Mouse (Mus musculus) Patski (cell line): ENCODE measurements around the gene Ddx6. TPM values are rescaled to one million over a fixed set of nuclear protein-coding genes. Genes with fewer than 3 reads are reported as not detected.
A peak's percentile ranks its signal among the peaks of the same experiment; 100 is the strongest.

Experiments used
- ATAC-seq: fragments of 100-300 bp; one replicate; pipeline ENCODE4 v1.8.0; 2021
- CTCF ChIA-PET: fragments of 350-600 bp; sonication (Branson Sonifier 250); formaldehyde crosslinking; loops from one replicate; lab custom pipeline; 2022; ENCODE audit warnings: inconsistent platforms; lab: Charles Lee
- POLR2A ChIA-PET: fragments of 350-600 bp; sonication (Branson Sonifier 250); formaldehyde crosslinking; loops from one replicate; lab custom pipeline; 2022; ENCODE audit warnings: antibody characterized with exemption, inconsistent platforms; lab: Charles Lee
- DNase-seq: peaks from one replicate; pipeline ENCODE4 v3.0.0-alpha.2; 2011; ENCODE audit warnings: low read depth, low spot score
- H3K27me3 ChIP-seq: fragments of 371-371 bp; one replicate; pipeline ENCODE4 v1.5.1; 2021
- CTCF ChIP-seq: fragments of 100-300 bp; IDR thresholded peaks from one replicate; pipeline ENCODE4 v1.5.1; 2021
- in situ Hi-C: fragments of 300-500 bp; cut with MboI; formaldehyde crosslinking; loops from 3 replicates; pipeline ENCODE4 v1.11.1; 2018; ENCODE audit warnings: low pct_unique_long_range_greater_than_20kb, mixed read lengths
- polyA plus RNA-seq: library from polyadenylated mRNA; unstranded; gene quantifications from one replicate; pipeline ENCODE4 v1.2.3, GENCODE M21; 2021

The Ddx6 gene
- polyA plus RNA-seq, 1 experiment from 2014 or later, result 95.5 TPM

GRCm38 (mm10) chr9:44593886-44594285 lies 10.8 kb upstream of the Ddx6 start:
- no peak for TF ChIP-seq CTCF
- ChIA-PET CTCF (interaction anchor here (1.3 kb wide), 1 partner anchor 13 kb away, joined by 3 read pairs; no protein-coding TSS in a partner anchor), POLR2A (no interaction called here)
- peaks cover 6% of the 10 kb centered on the region for H3K27me3 ChIP-seq
- DNase-seq (no peak), ATAC-seq (no peak)
- in situ Hi-C loops, result no loop called here

DNA sequence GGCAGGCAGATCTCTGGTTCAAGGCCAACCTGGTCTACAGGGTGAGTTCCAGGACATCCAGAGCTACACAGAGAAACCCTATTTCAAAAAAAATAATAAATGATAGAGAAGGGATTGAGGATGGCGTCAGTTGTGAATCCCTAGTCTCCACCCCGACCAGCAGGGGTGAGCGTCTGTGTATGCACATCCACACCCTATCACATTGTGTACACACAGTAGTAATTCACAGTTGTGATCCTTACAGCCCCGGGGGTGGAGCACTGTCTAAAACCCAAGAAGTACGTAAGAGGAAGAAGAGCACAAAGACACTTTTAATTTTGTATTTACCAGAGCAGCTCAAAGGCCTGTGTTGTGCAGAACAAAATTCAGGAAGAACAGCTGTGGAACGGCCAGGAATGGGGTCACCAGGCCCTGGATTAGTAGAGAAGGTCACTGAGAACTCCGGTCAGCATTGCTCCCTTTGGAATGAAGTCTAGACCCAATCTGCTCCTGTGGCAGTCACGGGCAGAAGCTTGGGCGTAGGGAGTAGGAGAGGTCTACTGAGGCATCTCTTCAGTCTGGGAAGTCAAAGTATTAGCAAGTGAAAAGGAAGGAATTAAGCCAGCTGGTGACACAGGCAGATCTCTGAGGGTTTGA lies 9.7 kb upstream of the Ddx6 start:
- no peak for ATAC-seq
- DNase-seq, result no peak
- in situ Hi-C loops, result loop anchor here (5.0 kb wide), 1 partner anchor 73 kb away; no protein-coding TSS in a partner anchor
- TF ChIP-seq CTCF, result no peak
- H3K27me3 ChIP-seq, result peaks cover 6% of the 10 kb centered on the region
- ChIA-PET POLR2A (no interaction called here), CTCF (interaction anchor here (1.3 kb wide), 1 partner anchor 36 kb away, joined by 3 read pairs; no protein-coding TSS in a partner anchor)

DNA sequence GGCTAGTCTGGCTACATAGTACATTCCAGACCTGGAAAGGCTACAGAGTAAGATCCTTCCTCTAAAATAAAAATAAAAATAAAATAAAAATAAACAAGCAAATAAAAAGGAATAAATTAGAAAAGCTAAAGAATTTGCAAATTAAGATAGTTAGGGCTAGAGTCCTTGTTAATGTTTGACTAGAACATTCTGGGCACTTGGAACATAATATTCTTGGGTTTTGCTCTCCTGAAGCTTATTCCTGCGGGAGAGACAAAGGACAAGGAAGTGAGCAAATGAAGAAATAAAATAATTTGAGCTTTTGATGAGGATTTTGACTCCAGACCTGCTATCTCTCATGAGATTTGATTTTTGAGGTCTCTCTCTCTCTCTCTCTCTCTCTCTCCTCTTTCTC lies 9.2 kb upstream of the Ddx6 start:
- DNase-seq, result no peak
- no peak for ATAC-seq
- peaks cover 6% of the 10 kb centered on the region for H3K27me3 ChIP-seq
- ChIA-PET CTCF (interaction anchor here (1.3 kb wide), 1 partner anchor 37 kb away, joined by 3 read pairs; no protein-coding TSS in a partner anchor), POLR2A (no interaction called here)
- TF ChIP-seq CTCF, result no peak
- in situ Hi-C loops, result loop anchor here (5.0 kb wide), 1 partner anchor 73 kb away; no protein-coding TSS in a partner anchor

GRCm38 (mm10) chr9:44597742-44598141 lies 7.0 kb upstream of the Ddx6 start:
- no peak for TF ChIP-seq CTCF
- peaks cover 6% of the 10 kb centered on the region for H3K27me3 ChIP-seq
- ChIA-PET POLR2A (interaction anchor here (1.0 kb wide), 1 partner anchor 12 kb away, joined by 5 read pairs; no protein-coding TSS in a partner anchor), CTCF (interaction anchor here (1.0 to 1.1 kb wide), 2 partner anchors 16 to 25 kb away, joined by 3 read pairs; no protein-coding TSS in a partner anchor)
- in situ Hi-C loops, result loop anchor here (5.0 kb wide), 1 partner anchor 75 kb away; no protein-coding TSS in a partner anchor
- no peak for DNase-seq
- ATAC-seq, result no peak

GRCm38 (mm10) chr9:44598899-44599495 lies 5.7 kb upstream of the Ddx6 start:
- peak; percentile 75 for DNase-seq
- ChIA-PET POLR2A (no interaction called here), CTCF (interaction anchor here (1.1 kb wide), 1 partner anchor 17 kb away, joined by 3 read pairs; no protein-coding TSS in a partner anchor)
- ATAC-seq, result peak; percentile 73
- H3K27me3 ChIP-seq, result no peaks in the 10 kb centered on the region
- no peak for TF ChIP-seq CTCF
- in situ Hi-C loops, result loop anchor here (5.0 kb wide), 1 partner anchor 77 kb away; no protein-coding TSS in a partner anchor

GRCm38 (mm10) chr9:44599616-44600015 lies 5.1 kb upstream of the Ddx6 start:
- no peak for DNase-seq
- ATAC-seq, result no peak
- ChIA-PET POLR2A (no interaction called here), CTCF (no interaction called here)
- in situ Hi-C loops, result loop anchor here (5.0 kb wide), 1 partner anchor 77 kb away; no protein-coding TSS in a partner anchor
- H3K27me3 ChIP-seq, result no peaks in the 10 kb centered on the region
- no peak for TF ChIP-seq CTCF

GRCm38 (mm10) chr9:44600801-44601200 lies 3.9 kb upstream of the Ddx6 start:
- ChIA-PET POLR2A (no interaction called here), CTCF (no interaction called here)
- no peak for DNase-seq
- no peak for ATAC-seq
- no peak for TF ChIP-seq CTCF
- in situ Hi-C loops, result no loop called here
- no peaks in the 10 kb centered on the region for H3K27me3 ChIP-seq

- ATAC-seq, result no peak
- CTCF ChIA-PET, result interaction anchor here (0.9 kb wide), 1 partner anchor 93 kb away, joined by 3 read pairs; no protein-coding TSS in a partner anchor
- no peaks in the 10 kb centered on the region for H3K27me3 ChIP-seq
- no peak for TF ChIP-seq CTCF
- no peak for DNase-seq
- POLR2A ChIA-PET, result interaction anchor here (0.6 to 1.9 kb wide), 5 partner anchors 37 to 633 kb away, joined by 3 to 6 read pairs (median 3); no protein-coding TSS in a partner anchor
- in situ Hi-C loops, result no loop called here
These were observed 1.9 kb upstream of the Ddx6 start for GRCm38 (mm10) chr9:44602766-44603165.

DNA sequence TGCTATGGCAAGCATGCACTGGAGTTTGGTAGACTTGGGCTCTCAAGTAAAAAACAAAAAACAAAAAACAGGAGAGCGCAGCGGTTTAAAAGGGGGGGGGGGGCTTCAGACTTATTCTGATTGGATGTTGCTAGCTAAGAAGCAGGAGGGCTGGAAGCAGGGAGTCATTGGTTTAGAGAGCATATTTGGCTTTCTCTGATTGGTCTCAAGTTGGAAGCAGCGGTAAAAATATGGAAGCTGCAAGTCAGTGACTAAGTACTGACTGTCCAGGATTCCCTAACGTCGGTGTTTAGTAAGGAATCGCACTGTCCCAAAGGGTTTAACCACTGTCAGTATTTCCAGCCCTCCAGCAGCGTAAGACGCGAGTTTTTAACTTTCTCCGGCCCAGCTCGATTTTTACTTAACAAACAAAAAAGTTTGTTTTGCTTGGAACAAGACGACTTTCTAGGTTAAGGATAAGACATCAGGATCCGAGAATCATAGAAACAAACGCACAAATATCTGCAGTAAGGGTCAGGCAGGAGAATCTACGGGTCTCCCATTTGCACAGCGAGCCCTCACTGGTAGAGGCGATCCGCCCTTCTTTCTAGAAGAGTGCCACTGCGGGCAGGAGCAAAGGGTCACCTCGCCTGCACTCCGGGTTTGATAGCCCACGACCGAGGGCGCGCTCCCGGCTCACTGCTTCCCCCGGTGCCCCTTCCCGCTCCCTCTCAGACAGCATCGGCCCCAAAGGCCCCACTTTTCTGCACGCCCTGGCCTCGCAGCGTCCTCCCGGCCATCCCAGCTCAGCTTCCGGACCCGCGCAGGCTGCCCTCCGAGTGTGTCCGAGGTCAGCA lies 1.0 kb upstream of the Ddx6 start:
- ChIA-PET CTCF (interaction anchor here (0.9 to 1.2 kb wide), 3 partner anchors 19 to 122 kb away, joined by 3 read pairs; no protein-coding TSS in a partner anchor), POLR2A (interaction anchor here (0.6 to 1.9 kb wide), 9 partner anchors 17 to 124 kb away, joined by 3 to 13 read pairs (median 3); no protein-coding TSS in a partner anchor)
- no peaks in the 10 kb centered on the region for H3K27me3 ChIP-seq
- TF ChIP-seq CTCF, result no peak
- in situ Hi-C loops, result no loop called here
- DNase-seq (peak; percentile 77), ATAC-seq (peak; percentile 57)
